Mouse (Mus musculus) CH12.LX (cell line): ENCODE data around the gene 9930111J21Rik2.
"Not testable (repeated sequence)": the region's sequence is repeated elsewhere in the genome, so short reads cannot be mapped to it uniquely, and the experiment has no call there.

Experiments
- CHD2 ChIP-seq: IDR thresholded peaks from 2 replicates; pipeline ENCODE4 v1.6.1; 2011; ENCODE audit warnings: low read length, improper control_type of control experiment
- CTCF ChIP-seq, 2 experiments: IDR thresholded peaks in 1 of 2; conservative IDR thresholded peaks in 1 of 2; 2 replicates each; pipeline ENCODE4 v1.5.1; 2011 to 2012; ENCODE audit warnings: low read depth in 2 of 2, low read length in 2 of 2, improper control_type of control experiment in 1 of 2, inconsistent platforms in 1 of 2, mild to moderate bottlenecking in 1 of 2, moderate library complexity in 1 of 2
- EP300 ChIP-seq: IDR thresholded peaks from 2 replicates; pipeline ENCODE4 v1.6.1; 2011; ENCODE audit warnings: low read length, improper control_type of control experiment
- MAFK ChIP-seq: IDR thresholded peaks from 2 replicates; pipeline ENCODE4 v1.6.1; 2011; ENCODE audit warnings: low read length, improper control_type of control experiment; ENCODE audit not compliant: insufficient replicate concordance
- POLR2A ChIP-seq: IDR thresholded peaks from 2 replicates; pipeline ENCODE4 v1.6.1; 2011; ENCODE audit warnings: low read depth, mild to moderate bottlenecking, improper control_type of control experiment, low read length
- RAD21 ChIP-seq: IDR thresholded peaks from 2 replicates; pipeline ENCODE4 v1.6.1; 2011; ENCODE audit warnings: low read depth, mild to moderate bottlenecking, low read length, improper control_type of control experiment, moderate library complexity
- TBP ChIP-seq: conservative IDR thresholded peaks from 2 replicates; pipeline ENCODE4 v1.6.1; 2011; ENCODE audit warnings: low read depth, low read length, improper control_type of control experiment
- USF1 ChIP-seq: IDR thresholded peaks from 2 replicates; pipeline ENCODE4 v1.6.1; 2014; ENCODE audit warnings: low read depth, mild to moderate bottlenecking, inconsistent platforms, low read length, improper control_type of control experiment
- ZKSCAN1 ChIP-seq: IDR thresholded peaks from 2 replicates; pipeline ENCODE4 v1.6.1; 2012; ENCODE audit warnings: low read depth, inconsistent platforms, low read length, improper control_type of control experiment, borderline replicate concordance

- not testable (repeated sequence) for TF ChIP-seq TBP; RAD21; ZKSCAN1; POLR2A; CHD2; USF1; MAFK; CTCF (conservative IDR thresholded peaks at IDR 0.05 in 1 of 2, IDR thresholded peaks at IDR 0.05 in 1 of 2; ENCODE audit: low read depth in 2 of 2, low read length in 2 of 2); EP300
These were observed 76.4 kb downstream of the 9930111J21Rik2 start for GRCm38 (mm10) chr11:48974686-48975085.
